9 mouse cellular contexts compared by ENCODE assay signal in genomic region chr12:52006633-52006994, GRCm38 (mm10). TPM values are rescaled to one million over a fixed set of nuclear protein-coding genes. Genes with fewer than 3 reads are reported as not detected.
DNase-seq lines count a peak whose midpoint lies in the region; ATAC-seq and TF ChIP-seq lines count a peak whose summit lies in the region.
"Had no signal": no experiment of that assay in that cellular context is flagged by ENCODE, and none has a peak within 500 bp of the region (broad histone marks: within the 10 kb centered on the region; RNA-seq: fewer than 3 reads in every experiment).

No protein-coding gene starts in this region.

- no peaks in the 10 kb centered on the region for H3K9me3 ChIP-seq in liver, embryonic 15.5 days (replicated peaks)

- DNase-seq in frontal cortex, postnatal 36 days (ENCODE audit: low spot score in 2 of 2) = no peak
- DNase-seq in thymus, adult 2 months = no peak
- no peak for DNase-seq in thymus, adult 18-20 months
- no peak for DNase-seq in urinary bladder, postnatal 25 days (ENCODE audit: low spot score)
- DNase-seq in layer of hippocampus, postnatal 25 days (ENCODE audit: extremely low spot score in 1 of 2, low spot score in 1 of 2) = no peak
- no peak for DNase-seq in frontal cortex, postnatal 14 days (ENCODE audit: low spot score in 2 of 2)

- no peaks in the 10 kb centered on the region for H3K27me3 ChIP-seq in thymus, adult 2 months (ENCODE audit: control insufficient read depth, insufficient read depth, low read length)
- H3K27me3 ChIP-seq in liver, embryonic 15.5 days = no peaks in the 10 kb centered on the region

- no peak overlapping the region for H3K27ac ChIP-seq in thymus, adult 2 months (ENCODE audit: control insufficient read depth, insufficient read depth, low read length)
- peak overlapping the region; percentile 1; the same call in 1 of the 2 replicates for H3K27ac ChIP-seq in liver, embryonic 15.5 days (replicated peaks)

- H3K4me2 ChIP-seq in liver, embryonic 15.5 days = peak overlapping the region; percentile 83

- no peaks in the 10 kb centered on the region; the same call in 1 of the 2 replicates for H3K4me1 ChIP-seq in thymus, adult 2 months (replicated peaks; ENCODE audit: control insufficient read depth, insufficient read depth, low read length)
- peaks cover 21% of the 10 kb centered on the region for H3K4me1 ChIP-seq in liver, embryonic 15.5 days (replicated peaks)

- no peak for TF ChIP-seq CTCF in thymus, adult 2 months (IDR thresholded peaks at IDR 0.05; ENCODE audit: borderline replicate concordance, control insufficient read depth, extremely low read depth, insufficient read depth, low read length, poor library complexity)

- WGBS in thymus, adult 2 months = 34% methylated on average over 5 of the region's 5 CpGs
- WGBS in liver, embryonic 15.5 days (ENCODE audit: insufficient replicate concordance) = 34% methylated on average over 5 of the region's 5 CpGs

- no peak for TF ChIP-seq POLR2A in thymus, adult 2 months (IDR thresholded peaks at IDR 0.05; ENCODE audit: control insufficient read depth, extremely low read depth, insufficient read depth, low read length, poor library complexity)

- H3K4me3 ChIP-seq in thymus, adult 2 months (ENCODE audit: control insufficient read depth, insufficient read depth, low read length) = peak overlapping the region; percentile 84
- peak overlapping the region; percentile 88 for H3K4me3 ChIP-seq in liver, embryonic 15.5 days (replicated peaks)

- peak; percentile 16 for ATAC-seq in frontal cortex, adult (ENCODE audit: low TSS enrichment)
- peak; percentile 11; the same call in 1 of the 2 replicates for ATAC-seq in liver, embryonic 15.5 days (ENCODE audit: insufficient read depth)

- peak overlapping the region; percentile 82 for H3K9ac ChIP-seq in liver, embryonic 15.5 days

- H3K36me3 ChIP-seq in thymus, adult 2 months (ENCODE audit: control insufficient read depth, insufficient read depth, low read length) = no peaks in the 10 kb centered on the region
- H3K36me3 ChIP-seq in liver, embryonic 15.5 days (replicated peaks) = no peaks in the 10 kb centered on the region

RNA-seq across cellular contexts. Expression of gene Dtd2, which starts 0.3 kb away (rescaled TPM):
- 3.6 and 5.6 TPM in 2 replicates for polyA plus RNA-seq in thymus, adult 2 months (2012; rRNA removed)
- 11.3 and 12.1 TPM in 2 replicates for polyA plus RNA-seq in liver, embryonic 15.5 days (2015; fragmentation: Nextera tagmentation; extraction: Ambion mirVana)
- 10 to 100 TPM in 1 of 2 experiments, 1 to 10 TPM in 1; 7.8 to 10.9 TPM for total RNA-seq in layer of hippocampus, postnatal 25 days (2021)

RNA-seq across cellular contexts. Expression of gene Gpr33, which starts 21.2 kb away (rescaled TPM):
- polyA plus RNA-seq in thymus, adult 2 months (2012; rRNA removed) = 0.66 and 1.2 TPM in 2 replicates
- not detected in 2 replicates for polyA plus RNA-seq in liver, embryonic 15.5 days (2015; fragmentation: Nextera tagmentation; extraction: Ambion mirVana)
- not detected for total RNA-seq in layer of hippocampus, postnatal 25 days (2021)
- total RNA-seq: monocyte, adult 5-6 weeks had no signal

RNA-seq across cellular contexts. Expression of gene Heatr5a, which starts 35.5 kb away (rescaled TPM):
- polyA plus RNA-seq in thymus, adult 2 months (2012; rRNA removed) = 38.6 and 39.9 TPM in 2 replicates
- polyA plus RNA-seq in liver, embryonic 15.5 days (2015; fragmentation: Nextera tagmentation; extraction: Ambion mirVana) = 4.9 and 5.1 TPM in 2 replicates
- total RNA-seq in layer of hippocampus, postnatal 25 days (2021) = 1 to 10 TPM; 7.4 to 8.4 TPM
